Mouse (Mus musculus) neural tube, embryonic 13.5 days (tissue): ENCODE measurements at regions not wholly inside any gene's neighbourhood (a gene's known extent, or its start where the extent isn't known, plus 50 kb on each side); places are given as distances from the start of the nearest gene placed in this dataset.

Experiments used
- ATAC-seq: fragments of 200-750 bp; cut with Nextera tagmentation; 2 replicates; pipeline ENCODE4 v1.8.0; 2017; ENCODE audit warnings: low read depth, mild to moderate bottlenecking, moderate TSS enrichment, moderate library complexity
- H3K27ac ChIP-seq: fragments of 300-500 bp; sonication (generic); replicated peaks from 2 replicates; pipeline ENCODE4 v1.5.1; 2015; ENCODE audit warnings: moderate library complexity, mild to moderate bottlenecking, inconsistent platforms
- H3K27me3 ChIP-seq: fragments of 300-500 bp; sonication (generic); 2 replicates; pipeline ENCODE4 v1.6.1; 2015; ENCODE audit warnings: mild to moderate bottlenecking, inconsistent platforms
- H3K36me3 ChIP-seq: fragments of 300-500 bp; sonication (generic); 2 replicates; pipeline ENCODE4 v1.6.1; 2015; ENCODE audit warnings: mild to moderate bottlenecking, inconsistent platforms
- H3K4me1 ChIP-seq: fragments of 300-500 bp; sonication (generic); replicated peaks from 2 replicates; pipeline ENCODE4 v1.6.1; 2015; ENCODE audit warnings: inconsistent platforms
- H3K4me2 ChIP-seq: fragments of 300-500 bp; sonication (generic); 2 replicates; pipeline ENCODE4 v1.6.1; 2015; ENCODE audit warnings: inconsistent platforms, mild to moderate bottlenecking, moderate library complexity
- H3K4me3 ChIP-seq: fragments of 300-500 bp; sonication (generic); 2 replicates; pipeline ENCODE4 v1.5.1; 2015; ENCODE audit warnings: mild to moderate bottlenecking, inconsistent platforms
- H3K9ac ChIP-seq: fragments of 300-500 bp; sonication (generic); 2 replicates; pipeline ENCODE4 v1.6.1; 2015; ENCODE audit warnings: moderate library complexity, mild to moderate bottlenecking, inconsistent platforms
- H3K9me3 ChIP-seq: fragments of 300-500 bp; sonication (generic); 2 replicates; pipeline ENCODE4 v1.6.1; 2016; ENCODE audit warnings: inconsistent platforms
- WGBS: fragments of 180-500 bp; shearing (Covaris S2); methylation state at CpG from one replicate; pipeline ENCODE4 v1.1.7; 2015; 5-methylcytosine and 5-hydroxymethylcytosine counted together

DNA sequence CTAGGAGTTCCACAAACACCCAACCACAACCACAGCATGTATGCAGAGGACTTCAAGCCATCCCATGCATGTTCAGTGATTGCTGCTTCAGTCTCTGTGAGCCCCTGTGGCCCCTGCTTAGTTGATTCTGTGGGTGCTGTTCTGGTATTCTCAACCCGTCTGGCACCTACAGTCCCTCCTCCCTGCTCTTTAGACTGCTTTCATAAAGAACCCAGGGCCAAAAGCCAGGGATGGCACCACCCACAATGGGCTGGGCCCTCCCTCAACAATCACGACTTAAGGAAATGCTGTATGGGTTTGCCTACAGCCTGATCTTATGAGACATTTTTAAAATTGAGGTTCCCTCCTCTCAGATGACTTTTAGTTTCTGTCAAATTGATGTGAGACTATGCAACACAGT, 58.9 kb upstream of the Bcl9 start:
- Histone ChIP-seq H3K4me1 (no peaks in the 10 kb centered on the region), H3K9me3 (no peaks in the 10 kb centered on the region), H3K4me2 (no peak overlapping the region), H3K27ac (no peak overlapping the region), H3K4me3 (no peak overlapping the region), H3K27me3 (no peaks in the 10 kb centered on the region), H3K9ac (no peak overlapping the region), H3K36me3 (no peaks in the 10 kb centered on the region)
- ATAC-seq: no peak
- 43% methylated on average over 2 of the region's 2 CpGs for WGBS

DNA sequence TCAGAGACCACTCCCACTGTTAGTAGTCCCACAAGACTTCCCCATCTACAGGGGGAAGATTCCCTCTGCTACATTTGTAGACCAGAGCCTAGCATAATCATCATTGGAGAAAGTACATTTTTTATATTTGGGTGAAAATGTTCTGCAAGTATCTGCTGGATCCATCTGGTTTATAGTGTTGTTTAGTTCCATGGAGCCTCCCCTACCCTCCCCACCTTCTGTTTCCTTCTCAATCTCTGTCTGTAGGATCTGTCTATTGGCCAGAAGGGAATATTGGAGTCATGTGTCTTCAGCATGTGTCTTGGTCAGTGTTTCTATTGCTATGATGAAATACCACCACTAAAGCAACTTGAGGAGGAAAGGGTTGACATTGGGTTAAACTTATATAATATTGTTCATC, 57.7 kb upstream of the Bcl9 start:
- Histone ChIP-seq H3K4me1 (no peaks in the 10 kb centered on the region), H3K4me3 (no peak overlapping the region), H3K9ac (no peak overlapping the region), H3K36me3 (no peaks in the 10 kb centered on the region), H3K9me3 (no peaks in the 10 kb centered on the region), H3K27me3 (no peaks in the 10 kb centered on the region), H3K4me2 (no peak overlapping the region), H3K27ac (no peak overlapping the region)
- ATAC-seq: no peak

DNA sequence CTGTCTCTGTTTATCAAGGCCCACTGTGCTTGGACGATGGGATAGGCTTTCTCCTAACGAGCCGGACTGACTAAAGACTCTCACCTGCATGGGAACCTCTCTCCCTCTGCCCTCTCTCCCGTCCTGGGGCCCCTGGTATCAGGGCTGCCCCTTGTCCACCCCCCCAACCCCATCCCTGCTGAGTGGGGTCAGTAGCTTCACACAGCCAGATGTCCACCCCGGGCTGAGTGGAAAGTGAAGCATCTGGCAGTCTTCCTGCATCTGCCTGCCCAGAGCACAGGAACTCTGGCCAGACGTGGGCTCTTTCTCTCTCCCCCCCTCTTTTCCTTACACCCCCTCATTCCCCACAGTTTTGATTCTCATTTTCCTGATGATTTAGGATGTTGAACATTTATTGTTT, 56.1 kb upstream of the Bcl9 start:
- H3K27ac ChIP-seq: no peak overlapping the region
- no peak for ATAC-seq
- H3K4me1 ChIP-seq: no peaks in the 10 kb centered on the region
- 72% methylated on average over 6 of the region's 6 CpGs for WGBS
- H3K9ac ChIP-seq: no peak overlapping the region
- no peak overlapping the region for H3K4me3 ChIP-seq
- H3K9me3 ChIP-seq: no peaks in the 10 kb centered on the region
- no peaks in the 10 kb centered on the region for H3K36me3 ChIP-seq
- no peaks in the 10 kb centered on the region for H3K27me3 ChIP-seq
- no peak overlapping the region for H3K4me2 ChIP-seq

DNA sequence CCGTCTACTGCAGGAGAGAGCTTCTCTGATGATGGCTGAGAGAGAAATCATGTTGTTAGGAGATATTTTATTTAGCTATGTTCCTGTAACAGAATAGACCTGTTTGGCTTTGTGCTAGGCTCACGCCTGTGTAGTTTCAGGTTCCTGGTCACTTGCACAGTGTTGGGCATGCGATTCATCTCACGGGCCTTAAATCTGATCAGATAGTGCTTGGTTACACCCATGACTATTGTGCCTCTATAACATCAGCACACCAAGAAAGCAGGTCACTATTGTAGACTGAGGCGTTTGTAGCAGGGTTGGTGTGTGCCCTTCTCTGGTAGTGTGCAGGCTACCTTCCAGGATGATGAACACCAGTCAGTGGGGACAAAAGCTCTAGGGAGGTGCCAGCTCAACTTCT, 54.3 kb upstream of the Bcl9 start:
- Histone ChIP-seq H3K4me3 (no peak overlapping the region), H3K27ac (no peak overlapping the region), H3K4me1 (no peaks in the 10 kb centered on the region), H3K9ac (no peak overlapping the region), H3K4me2 (no peak overlapping the region), H3K27me3 (no peaks in the 10 kb centered on the region), H3K9me3 (no peaks in the 10 kb centered on the region), H3K36me3 (no peaks in the 10 kb centered on the region)
- ATAC-seq: no peak
- WGBS: 92% methylated on average over 5 of the region's 5 CpGs

DNA sequence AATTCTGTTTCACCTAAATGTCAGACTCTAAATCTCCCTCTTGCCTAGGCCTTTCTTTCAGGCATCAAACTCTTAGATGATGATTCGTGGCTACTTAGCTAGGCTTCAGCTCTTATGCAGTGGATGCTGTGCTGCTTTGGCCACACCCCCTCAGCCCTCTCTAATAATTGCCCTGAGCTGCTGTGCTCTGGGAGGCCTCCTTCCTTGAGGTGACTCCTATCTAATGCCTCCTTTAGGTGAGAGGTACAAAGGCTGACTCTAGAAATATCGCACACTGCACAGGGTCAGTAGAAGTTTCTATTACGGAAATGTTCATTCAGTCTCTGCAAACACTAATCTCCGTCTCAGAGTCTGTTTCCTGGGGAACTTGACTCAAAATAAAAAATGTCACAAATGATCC, 51.7 kb upstream of the Bcl9 start:
- ATAC-seq: no peak
- Histone ChIP-seq H3K9ac (no peak overlapping the region), H3K27me3 (no peaks in the 10 kb centered on the region), H3K4me3 (no peak overlapping the region), H3K36me3 (no peaks in the 10 kb centered on the region), H3K4me1 (no peaks in the 10 kb centered on the region), H3K4me2 (no peak overlapping the region), H3K9me3 (no peaks in the 10 kb centered on the region), H3K27ac (0 out of 2 replicates have a peak overlapping the region, but pooled peaks have one; percentile 10)
- 69% methylated on average over 4 of the region's 4 CpGs for WGBS
